Mouse (Mus musculus) CH12.LX (cell line): Measurements from ENCODE around the gene Bcl2l12.

Experiments
- CTCF ChIP-seq, 2 experiments: IDR thresholded peaks in 1 of 2; conservative IDR thresholded peaks in 1 of 2; 2 replicates each; pipeline ENCODE4 v1.5.1; 2011 to 2012; ENCODE audit warnings: low read depth in 2 of 2, low read length in 2 of 2, improper control_type of control experiment in 1 of 2, inconsistent platforms in 1 of 2, mild to moderate bottlenecking in 1 of 2, moderate library complexity in 1 of 2
- MAZ ChIP-seq: IDR thresholded peaks from 2 replicates; pipeline ENCODE4 v1.6.1; 2012; ENCODE audit warnings: low read depth, mild to moderate bottlenecking, inconsistent platforms, low read length, improper control_type of control experiment, moderate library complexity
- MYC ChIP-seq: IDR thresholded peaks from 2 replicates; pipeline ENCODE4 v1.6.1; 2011; ENCODE audit warnings: low read depth, mild to moderate bottlenecking, improper control_type of control experiment, low read length
- NELFE ChIP-seq: IDR thresholded peaks from 2 replicates; pipeline ENCODE4 v1.6.1; 2011; ENCODE audit warnings: low read depth, low read length, improper control_type of control experiment
- ZC3H11A ChIP-seq: IDR thresholded peaks from 2 replicates; pipeline ENCODE4 v1.6.1; 2012; ENCODE audit warnings: low read depth, mild to moderate bottlenecking, inconsistent platforms, low read length, improper control_type of control experiment
- ZMIZ1 ChIP-seq: IDR thresholded peaks from 2 replicates; pipeline ENCODE4 v1.6.1; 2012; ENCODE audit warnings: low read depth, mild to moderate bottlenecking, inconsistent platforms, low read length, improper control_type of control experiment

- TF ChIP-seq CTCF (conservative IDR thresholded peaks at IDR 0.05 in 1 of 2, IDR thresholded peaks at IDR 0.05 in 1 of 2; ENCODE audit: low read depth in 2 of 2, low read length in 2 of 2) = no peak
- TF ChIP-seq MYC = no peak
- TF ChIP-seq MAZ = no peak
- TF ChIP-seq NELFE = no peak
- no peak for TF ChIP-seq ZMIZ1
- no peak for TF ChIP-seq ZC3H11A
Measured at GRCm38 (mm10) chr7:45007141-45007540, 8.6 kb upstream of the Bcl2l12 start.
